Mouse (Mus musculus): ENCODE data around the gene Actn4. TPM values are rescaled to one million over a fixed set of nuclear protein-coding genes. Genes with fewer than 3 reads are reported as not detected.
A peak's percentile ranks its signal among the peaks of the same experiment; 100 is the strongest.

Actn4 gene
- polyA plus RNA-seq, 1 experiment: 340 TPM

GRCm38 (mm10) chr7:28955295-28955897, 6.7 kb downstream of the Actn4 start:
- Histone ChIP-seq H3K4me3 (ENCODE audit: insufficient read depth, low read depth, low read length) (no peak overlapping the region), H3K27me3 (replicated peaks; ENCODE audit: control insufficient read depth, insufficient read depth, low read length) (no peaks in the 10 kb centered on the region), H3K27ac (ENCODE audit: insufficient read depth, low read depth, low read length) (0 out of 2 replicates have a peak overlapping the region, but pooled peaks have one; percentile 4), H3K4me1 (ENCODE audit: control insufficient read depth, insufficient read depth, low read length) (peaks cover 69% of the 10 kb centered on the region), H3K36me3 (ENCODE audit: control insufficient read depth, insufficient read depth, low read length) (no peaks in the 10 kb centered on the region; the same call in 1 of the 2 replicates)
- TF ChIP-seq CTCF (conservative IDR thresholded peaks at IDR 0.05; ENCODE audit: insufficient read depth, insufficient read length, low read depth, low read length): no peak
- WGBS: 39% methylated on average over 5 of the region's 5 CpGs
- DNase-seq: no peak

- 49% methylated on average over 4 of the region's 4 CpGs for WGBS
- H3K27ac ChIP-seq (ENCODE audit: insufficient read depth, low read depth, low read length): peak overlapping the region; percentile 33; the same call in 1 of the 2 replicates
- peaks cover 71% of the 10 kb centered on the region for H3K4me1 ChIP-seq (ENCODE audit: control insufficient read depth, insufficient read depth, low read length)
Measured at GRCm38 (mm10) chr7:28954773-28955172, 7.4 kb downstream of the Actn4 start.

GRCm38 (mm10) chr7:28953476-28954376, 8.4 kb downstream of the Actn4 start:
- no peak for DNase-seq
- peaks cover 69% of the 10 kb centered on the region for H3K4me1 ChIP-seq (ENCODE audit: control insufficient read depth, insufficient read depth, low read length)
- no peak overlapping the region for H3K4me3 ChIP-seq (ENCODE audit: insufficient read depth, low read depth, low read length)
- no peaks in the 10 kb centered on the region; the same call in 1 of the 2 replicates for H3K36me3 ChIP-seq (ENCODE audit: control insufficient read depth, insufficient read depth, low read length)
- H3K27me3 ChIP-seq (replicated peaks; ENCODE audit: control insufficient read depth, insufficient read depth, low read length): no peaks in the 10 kb centered on the region
- TF ChIP-seq CTCF (conservative IDR thresholded peaks at IDR 0.05; ENCODE audit: insufficient read depth, insufficient read length, low read depth, low read length): no peak
- no peak for TF ChIP-seq POLR2A (IDR thresholded peaks at IDR 0.05; ENCODE audit: low read depth, low read length)
- 27% methylated on average over 2 of the region's 2 CpGs for WGBS
- peak overlapping the region; percentile 74 for H3K27ac ChIP-seq (ENCODE audit: insufficient read depth, low read depth, low read length)

More at GRCm38 (mm10) chr7:28954773-28955172, 7.4 kb downstream of the Actn4 start:
- H3K36me3 ChIP-seq (ENCODE audit: control insufficient read depth, insufficient read depth, low read length): no peaks in the 10 kb centered on the region; the same call in 1 of the 2 replicates
- no peak for DNase-seq
- TF ChIP-seq POLR2A (IDR thresholded peaks at IDR 0.05; ENCODE audit: low read depth, low read length): no peak
- no peak for TF ChIP-seq CTCF (conservative IDR thresholded peaks at IDR 0.05; ENCODE audit: insufficient read depth, insufficient read length, low read depth, low read length)
- no peak overlapping the region for H3K4me3 ChIP-seq (ENCODE audit: insufficient read depth, low read depth, low read length)
- no peaks in the 10 kb centered on the region for H3K27me3 ChIP-seq (replicated peaks; ENCODE audit: control insufficient read depth, insufficient read depth, low read length)

GRCm38 (mm10) chr7:28952786-28953185, 9.4 kb downstream of the Actn4 start:
- Histone ChIP-seq H3K36me3 (ENCODE audit: control insufficient read depth, insufficient read depth, low read length) (no peaks in the 10 kb centered on the region; the same call in 1 of the 2 replicates), H3K27me3 (replicated peaks; ENCODE audit: control insufficient read depth, insufficient read depth, low read length) (no peaks in the 10 kb centered on the region), H3K4me3 (ENCODE audit: insufficient read depth, low read depth, low read length) (no peak overlapping the region), H3K27ac (ENCODE audit: insufficient read depth, low read depth, low read length) (peak overlapping the region; percentile 72), H3K4me1 (ENCODE audit: control insufficient read depth, insufficient read depth, low read length) (peaks cover 64% of the 10 kb centered on the region)
- peak; percentile 69 for DNase-seq
- TF ChIP-seq CTCF (conservative IDR thresholded peaks at IDR 0.05; ENCODE audit: insufficient read depth, insufficient read length, low read depth, low read length) (no peak), POLR2A (IDR thresholded peaks at IDR 0.05; ENCODE audit: low read depth, low read length) (no peak)
- WGBS: 9% methylated on average over 3 of the region's 3 CpGs

GRCm38 (mm10) chr7:28951764-28952163, 10.4 kb downstream of the Actn4 start:
- H3K27ac ChIP-seq (ENCODE audit: insufficient read depth, low read depth, low read length): peak overlapping the region; percentile 72
- H3K27me3 ChIP-seq (replicated peaks; ENCODE audit: control insufficient read depth, insufficient read depth, low read length): no peaks in the 10 kb centered on the region
- H3K4me1 ChIP-seq (ENCODE audit: control insufficient read depth, insufficient read depth, low read length): peaks cover 67% of the 10 kb centered on the region
- peak; percentile 55 for DNase-seq
- no peak for TF ChIP-seq POLR2A (IDR thresholded peaks at IDR 0.05; ENCODE audit: low read depth, low read length)
- TF ChIP-seq CTCF (conservative IDR thresholded peaks at IDR 0.05; ENCODE audit: insufficient read depth, insufficient read length, low read depth, low read length): no peak
- H3K36me3 ChIP-seq (ENCODE audit: control insufficient read depth, insufficient read depth, low read length): no peaks in the 10 kb centered on the region; the same call in 1 of the 2 replicates
- H3K4me3 ChIP-seq (ENCODE audit: insufficient read depth, low read depth, low read length): no peak overlapping the region
- 29% methylated on average over 2 of the region's 2 CpGs for WGBS

- no peak for TF ChIP-seq POLR2A (IDR thresholded peaks at IDR 0.05; ENCODE audit: low read depth, low read length)
- Histone ChIP-seq H3K27ac (ENCODE audit: insufficient read depth, low read depth, low read length) (peak overlapping the region; percentile 43), H3K4me1 (ENCODE audit: control insufficient read depth, insufficient read depth, low read length) (peaks cover 69% of the 10 kb centered on the region), H3K36me3 (ENCODE audit: control insufficient read depth, insufficient read depth, low read length) (no peaks in the 10 kb centered on the region; the same call in 1 of the 2 replicates), H3K27me3 (replicated peaks; ENCODE audit: control insufficient read depth, insufficient read depth, low read length) (no peaks in the 10 kb centered on the region), H3K4me3 (ENCODE audit: insufficient read depth, low read depth, low read length) (no peak overlapping the region)
- peak; percentile 44 for DNase-seq
- 66% methylated on average over 10 of the region's 10 CpGs for WGBS
Measured at GRCm38 (mm10) chr7:28950346-28951037, 11.6 kb downstream of the Actn4 start.
